Mouse (Mus musculus): Measurements from ENCODE around the gene Pole3. TPM values are rescaled to one million over a fixed set of nuclear protein-coding genes. Genes with fewer than 3 reads are reported as not detected.
A peak's percentile ranks its signal among the peaks of the same experiment; 100 is the strongest.

The Pole3 gene
- total and polyA plus RNA-seq, 3 experiments = 32.1 to 87.5 (median 69.8) TPM

DNA sequence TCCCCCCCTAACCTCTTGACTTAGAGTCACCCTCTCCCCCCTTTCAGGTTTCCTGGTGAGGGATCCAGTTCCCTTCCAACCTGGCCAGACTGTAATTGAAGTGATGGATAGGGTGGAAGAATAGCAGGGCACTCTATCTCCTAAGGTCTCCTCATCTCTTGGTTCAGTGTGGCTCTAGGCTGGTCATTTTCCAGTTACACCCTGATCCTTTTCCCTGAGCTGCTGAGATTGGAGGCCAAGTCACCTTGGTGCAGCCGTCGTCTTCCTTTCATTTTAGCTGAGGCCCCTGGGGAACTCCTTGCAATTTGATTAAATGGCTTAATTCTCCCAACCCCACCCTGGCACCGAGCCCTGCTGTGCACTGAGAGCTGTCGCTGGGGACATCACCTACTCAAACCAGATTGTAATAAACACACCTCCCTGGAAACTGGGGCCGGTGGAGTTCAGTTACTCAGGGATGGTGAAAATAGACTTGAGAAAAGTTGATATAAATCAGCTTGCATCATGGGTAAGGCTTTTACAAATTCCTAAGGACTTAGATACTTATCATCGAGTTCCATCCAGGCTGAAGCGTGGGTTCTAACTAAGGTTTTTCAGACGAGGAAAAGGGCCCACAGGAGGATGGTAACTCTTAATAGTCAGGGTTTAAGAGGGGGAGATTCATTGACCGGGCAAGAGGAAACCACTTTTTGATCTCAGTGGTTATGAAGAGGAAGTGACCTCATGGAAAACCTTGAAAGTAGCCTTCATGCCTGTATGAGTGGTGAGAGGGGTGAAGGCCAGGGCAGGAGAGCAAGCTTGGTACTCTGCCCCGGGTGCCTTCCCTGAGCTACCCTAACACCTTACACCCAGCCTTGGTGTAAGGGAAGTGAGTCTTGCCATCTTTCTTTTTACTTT, 43.9 kb downstream of the Pole3 start:
- peak; percentile 86 for DNase-seq (ENCODE audit: extremely low read depth)
- TF ChIP-seq ZMIZ1 (IDR thresholded peaks at IDR 0.05; ENCODE audit: low read depth, low read length) (no peak), BHLHE40 (IDR thresholded peaks at IDR 0.05; ENCODE audit: low read depth, low read length) (no peak), PAX5 (IDR thresholded peaks at IDR 0.05; ENCODE audit: low read length) (no peak), GABPA (IDR thresholded peaks at IDR 0.05; ENCODE audit: insufficient replicate concordance, low read depth, low read length) (no peak), KAT2A (IDR thresholded peaks at IDR 0.05; ENCODE audit: insufficient replicate concordance, low read length) (no peak), MEF2A (IDR thresholded peaks at IDR 0.05; ENCODE audit: borderline replicate concordance, low read depth, low read length) (peak; percentile 38; the same call in 1 of the 2 replicates), RAD21 (IDR thresholded peaks at IDR 0.05; ENCODE audit: low read depth, low read length) (no peak), TBP (conservative IDR thresholded peaks at IDR 0.05; ENCODE audit: low read depth, low read length) (0 out of 2 replicates have a peak, but pooled peaks have one; percentile 27), USF2 (conservative IDR thresholded peaks at IDR 0.05; ENCODE audit: low read depth, low read length) (no peak), NELFE (IDR thresholded peaks at IDR 0.05; ENCODE audit: low read depth, low read length) (peak; percentile 36; the same call in 1 of the 2 replicates), ZKSCAN1 (IDR thresholded peaks at IDR 0.05; ENCODE audit: borderline replicate concordance, low read depth, low read length) (no peak), POLR2A (IDR thresholded peaks at IDR 0.05; ENCODE audit: low read depth, low read length) (no peak), HCFC1 (IDR thresholded peaks at IDR 0.05; ENCODE audit: low read depth, low read length) (peak; percentile 52; the same call in 1 of the 2 replicates), JUN (IDR thresholded peaks at IDR 0.05; ENCODE audit: insufficient read depth, low read depth, low read length) (peak; percentile 61), TCF12 (IDR thresholded peaks at IDR 0.05; ENCODE audit: low read depth, low read length) (peak; percentile 66; the same call in 1 of the 2 replicates), NRF1 (IDR thresholded peaks at IDR 0.05; ENCODE audit: low read depth, low read length) (no peak), MAFK (IDR thresholded peaks at IDR 0.05; ENCODE audit: insufficient replicate concordance, low read length) (no peak), MAZ (IDR thresholded peaks at IDR 0.05; ENCODE audit: low read depth, low read length) (0 out of 2 replicates have a peak, but pooled peaks have one; percentile 11), MXI1 (IDR thresholded peaks at IDR 0.05; ENCODE audit: low read depth, low read length) (no peak; the same call in 1 of the 2 replicates), CHD1 (IDR thresholded peaks at IDR 0.05; ENCODE audit: low read depth, low read length) (no peak), POLR2AphosphoS2 (IDR thresholded peaks at IDR 0.05; ENCODE audit: low read depth, low read length) (no peak), MAX (IDR thresholded peaks at IDR 0.05; ENCODE audit: low read length) (peak; percentile 34; the same call in 1 of the 2 replicates), IRF4 (IDR thresholded peaks at IDR 0.05; ENCODE audit: low read depth, low read length) (peak; percentile 65; the same call in 1 of the 2 replicates), CTCF (conservative IDR thresholded peaks at IDR 0.05 in 1 of 2, IDR thresholded peaks at IDR 0.05 in 1 of 2; ENCODE audit: low read depth in 2 of 2, low read length in 2 of 2) (no peak), E2F4 (IDR thresholded peaks at IDR 0.05; ENCODE audit: insufficient replicate concordance, low read depth, low read length) (no peak), ZC3H11A (IDR thresholded peaks at IDR 0.05; ENCODE audit: low read depth, low read length) (no peak), ETS1 (conservative IDR thresholded peaks at IDR 0.05; ENCODE audit: low read depth, low read length) (peak; percentile 52), JUND (conservative IDR thresholded peaks at IDR 0.05; ENCODE audit: low read depth, low read length) (peak; percentile 62; the same call in 1 of the 2 replicates), CHD2 (IDR thresholded peaks at IDR 0.05; ENCODE audit: low read length) (no peak; the same call in 1 of the 2 replicates), ELF1 (IDR thresholded peaks at IDR 0.05; ENCODE audit: low read depth, low read length) (0 out of 2 replicates have a peak, but pooled peaks have one; percentile 18), USF1 (IDR thresholded peaks at IDR 0.05; ENCODE audit: low read depth, low read length) (no peak), SIN3A (IDR thresholded peaks at IDR 0.05; ENCODE audit: low read length) (no peak), EP300 (IDR thresholded peaks at IDR 0.05; ENCODE audit: low read length) (peak; percentile 83), MYC (IDR thresholded peaks at IDR 0.05; ENCODE audit: low read depth, low read length) (no peak), SMC3 (IDR thresholded peaks at IDR 0.05; ENCODE audit: low read depth, low read length) (no peak), RCOR1 (conservative IDR thresholded peaks at IDR 0.05; ENCODE audit: low read depth, low read length) (0 out of 2 replicates have a peak, but pooled peaks have one; percentile 41), UBTF (IDR thresholded peaks at IDR 0.05; ENCODE audit: low read depth, low read length) (no peak), ZNF384 (IDR thresholded peaks at IDR 0.05; ENCODE audit: low read depth, low read length) (no peak)
- dilution Hi-C loops (cut with MboI; ENCODE audit: extremely low pct_ligation_motif_present, extremely low pct_unique_long_range_greater_than_20kb, low sequenced_read_pairs) (no loop called here), in situ Hi-C loops (cut with MboI; ENCODE audit: low pct_ligation_motif_present, low pct_unique_long_range_greater_than_20kb, low sequenced_read_pairs) (no loop called here)
- Histone ChIP-seq H3K4me2 (ENCODE audit: insufficient read depth, low read depth, poor library complexity, severe bottlenecking) (peak overlapping the region; percentile 27), H3K79me2 (replicated peaks; ENCODE audit: control insufficient read depth, extremely low read depth, insufficient read depth, poor library complexity, severe bottlenecking) (no peaks in the 10 kb centered on the region), H3K4me1 (ENCODE audit: control insufficient read depth in 1 of 2, insufficient read depth in 2 of 2) (peaks cover 11 to 58% of the 10 kb centered on the region in 2 experiments), H3K36me3 (replicated peaks in 1 of 2; ENCODE audit: control insufficient read depth in 1 of 2, insufficient read depth in 1 of 2, low read length in 1 of 2) (no peaks in the 10 kb centered on the region), H3K27me3 (replicated peaks) (no peaks in the 10 kb centered on the region), H3K4me3 (replicated peaks in 1 of 3; ENCODE audit: low read depth in 2 of 3, low read length in 2 of 3, poor library complexity in 1 of 3) (peak overlapping the region in 1 of 3 experiments; percentile 19), H3K9ac (ENCODE audit: insufficient read depth, low read depth) (peak overlapping the region; percentile 14), H3K9me3 (replicated peaks; ENCODE audit: low read length) (no peaks in the 10 kb centered on the region), H3K27ac (ENCODE audit: insufficient read depth, low read depth) (peak overlapping the region; percentile 10; the same call in 1 of the 2 replicates)
